Mouse (Mus musculus) small intestine, adult 2 months (tissue): ENCODE measurements around the gene Cacng6. TPM values are rescaled to one million over a fixed set of nuclear protein-coding genes. Genes with fewer than 3 reads are reported as not detected.

Source experiments
- H3K27ac ChIP-seq: fragments of 200-500 bp; 2 replicates; pipeline ENCODE4 v1.5.1; 2012; ENCODE audit warnings: low read depth, low read length, control low read depth, inconsistent platforms; ENCODE audit not compliant: insufficient read depth
- H3K27me3 ChIP-seq: fragments of 200-500 bp; 2 replicates; pipeline ENCODE4 v1.6.1; 2012; ENCODE audit warnings: mild to moderate bottlenecking, moderate library complexity, low read length, inconsistent platforms; ENCODE audit not compliant: control insufficient read depth, insufficient read depth
- H3K36me3 ChIP-seq: fragments of 200-500 bp; 2 replicates; pipeline ENCODE4 v1.6.1; 2012; ENCODE audit warnings: mild to moderate bottlenecking, low read length, control low read depth, inconsistent platforms; ENCODE audit not compliant: control insufficient read depth, insufficient read depth
- H3K4me1 ChIP-seq: fragments of 200-500 bp; 2 replicates; pipeline ENCODE4 v1.6.1; 2012; ENCODE audit warnings: low read length, inconsistent platforms, mixed read lengths; ENCODE audit not compliant: control insufficient read depth, insufficient read depth, insufficient read length
- H3K4me3 ChIP-seq: fragments of 200-500 bp; 2 replicates; pipeline ENCODE4 v1.5.1; 2012; ENCODE audit warnings: low read depth, mild to moderate bottlenecking, control low read depth, inconsistent platforms, low read length, moderate library complexity
- CTCF ChIP-seq: fragments of 200-500 bp; IDR thresholded peaks from 2 replicates; pipeline ENCODE4 v1.5.1; 2012; ENCODE audit warnings: low read depth, mild to moderate bottlenecking, control low read depth, inconsistent platforms, low read length, moderate library complexity, mixed read lengths; ENCODE audit not compliant: insufficient replicate concordance, insufficient read length; ENCODE audit errors: extremely low read depth
- POLR2A ChIP-seq: fragments of 200-500 bp; IDR thresholded peaks from 2 replicates; pipeline ENCODE4 v1.6.1; 2012; ENCODE audit warnings: low read depth, mild to moderate bottlenecking, control low read depth, inconsistent platforms, low read length, moderate library complexity
- WGBS: fragments of 180-500 bp; shearing (Covaris S2); methylation state at CpG from one replicate; pipeline ENCODE4 v1.1.7; 2018; 5-methylcytosine and 5-hydroxymethylcytosine counted together
- polyA plus RNA-seq: library from polyadenylated mRNA; depleted of rRNA; stranded (reverse); fragments of >200 nt; gene quantifications from 2 replicates; pipeline ENCODE4 v1.2.3, GENCODE M21; 2012

Cacng6 gene
- polyA plus RNA-seq, 1 experiment = not detected

GRCm38 (mm10) chr7:3451161-3451560, 27.2 kb downstream of the Cacng6 start:
- TF ChIP-seq POLR2A (no peak), CTCF (no peak)
- Histone ChIP-seq H3K36me3 (no peaks in the 10 kb centered on the region), H3K4me1 (no peaks in the 10 kb centered on the region), H3K27me3 (no peaks in the 10 kb centered on the region), H3K4me3 (no peak overlapping the region), H3K27ac (no peak overlapping the region)
- WGBS = 29% methylated on average over 6 of the region's 6 CpGs

- 53% methylated on average over 12 of the region's 12 CpGs for WGBS
- Histone ChIP-seq H3K27me3 (no peaks in the 10 kb centered on the region), H3K27ac (no peak overlapping the region), H3K4me1 (no peaks in the 10 kb centered on the region), H3K4me3 (no peak overlapping the region), H3K36me3 (no peaks in the 10 kb centered on the region)
- no peak for TF ChIP-seq POLR2A
- no peak for TF ChIP-seq CTCF
Observed at GRCm38 (mm10) chr7:3452821-3453485, 29.0 kb downstream of the Cacng6 start.

GRCm38 (mm10) chr7:3453486-3454183, 29.6 kb downstream of the Cacng6 start:
- H3K36me3 ChIP-seq = no peaks in the 10 kb centered on the region
- no peak overlapping the region for H3K27ac ChIP-seq
- H3K4me3 ChIP-seq = no peak overlapping the region
- 59% methylated on average over 11 of the region's 11 CpGs for WGBS
- H3K4me1 ChIP-seq = no peaks in the 10 kb centered on the region
- H3K27me3 ChIP-seq = no peaks in the 10 kb centered on the region
- TF ChIP-seq POLR2A (no peak), CTCF (peak; percentile 27; the same call in 1 of the 2 replicates)

GRCm38 (mm10) chr7:3457111-3457840, 33.3 kb downstream of the Cacng6 start:
- H3K4me1 ChIP-seq = no peaks in the 10 kb centered on the region
- no peak overlapping the region for H3K4me3 ChIP-seq
- H3K27me3 ChIP-seq = no peaks in the 10 kb centered on the region
- no peaks in the 10 kb centered on the region for H3K36me3 ChIP-seq
- WGBS = 88% methylated on average over 10 of the region's 10 CpGs
- H3K27ac ChIP-seq = no peak overlapping the region
- TF ChIP-seq POLR2A (no peak), CTCF (no peak)

- no peaks in the 10 kb centered on the region for H3K36me3 ChIP-seq
- no peaks in the 10 kb centered on the region for H3K27me3 ChIP-seq
- no peaks in the 10 kb centered on the region for H3K4me1 ChIP-seq
- H3K27ac ChIP-seq = no peak overlapping the region
- 73% methylated on average over 9 of the region's 9 CpGs for WGBS
- no peak for TF ChIP-seq CTCF
- TF ChIP-seq POLR2A = no peak
- H3K4me3 ChIP-seq = no peak overlapping the region
Observed at GRCm38 (mm10) chr7:3457841-3458217, 33.8 kb downstream of the Cacng6 start.

- H3K4me3 ChIP-seq = no peak overlapping the region
- H3K27me3 ChIP-seq = no peaks in the 10 kb centered on the region
- no peaks in the 10 kb centered on the region for H3K4me1 ChIP-seq
- H3K36me3 ChIP-seq = no peaks in the 10 kb centered on the region
- H3K27ac ChIP-seq = no peak overlapping the region
- 85% methylated on average over 8 of the region's 8 CpGs for WGBS
- TF ChIP-seq POLR2A (no peak), CTCF (no peak)
Observed at GRCm38 (mm10) chr7:3460261-3460660, 36.3 kb downstream of the Cacng6 start.

GRCm38 (mm10) chr7:3463306-3463705, 39.3 kb downstream of the Cacng6 start:
- no peaks in the 10 kb centered on the region for H3K27me3 ChIP-seq
- no peak overlapping the region for H3K27ac ChIP-seq
- 76% methylated on average over 4 of the region's 4 CpGs for WGBS
- no peak overlapping the region for H3K4me3 ChIP-seq
- TF ChIP-seq CTCF (no peak), POLR2A (no peak)
- no peaks in the 10 kb centered on the region for H3K36me3 ChIP-seq
- no peaks in the 10 kb centered on the region for H3K4me1 ChIP-seq
